8 mouse cellular contexts compared by ENCODE assay signal in the genomic region with DNA sequence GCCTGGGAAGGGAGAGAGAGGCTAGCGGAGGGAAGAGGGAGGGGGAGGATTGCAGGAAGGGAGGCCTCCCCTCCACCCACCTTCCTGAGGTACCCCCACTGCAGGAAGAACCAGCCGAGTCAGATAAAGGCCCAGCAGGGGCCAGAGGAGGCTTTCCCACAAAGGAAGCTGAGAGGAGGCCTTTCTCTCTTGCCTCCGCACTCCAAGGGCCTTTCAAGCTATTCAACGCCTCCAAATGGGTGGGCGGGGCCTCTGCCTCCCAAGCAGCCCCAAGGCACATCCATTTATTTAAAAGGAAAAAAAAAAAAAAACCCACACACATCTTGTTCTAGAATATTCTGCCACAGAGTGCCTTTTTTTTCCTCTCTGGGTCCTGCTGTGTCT.
A peak's percentile ranks its signal among the peaks of the same experiment; 100 is the strongest.
DNase-seq lines count a peak whose midpoint lies in the region; ATAC-seq lines count a peak whose summit lies in the region.

No protein-coding gene starts in this region.

- no peak overlapping the region for H3K4me3 ChIP-seq in kidney, embryonic 14.5 days (ENCODE audit: low read length)
- no peak overlapping the region for H3K4me3 ChIP-seq in forebrain, embryonic 13.5 days
- no peak overlapping the region for H3K4me3 ChIP-seq in limb, embryonic 11.5 days (ENCODE audit: low read depth, low read length)
- H3K4me3 ChIP-seq in neural tube, embryonic 12.5 days: no peak overlapping the region

- WGBS in kidney, embryonic 14.5 days: 13% methylated on average over 5 of the region's 5 CpGs
- 0% methylated on average over 4 of the region's 5 CpGs for WGBS in forebrain, embryonic 13.5 days
- WGBS in limb, embryonic 11.5 days: 4% methylated on average over 5 of the region's 5 CpGs
- WGBS in neural tube, embryonic 12.5 days: 5% methylated on average over 5 of the region's 5 CpGs

- no peak overlapping the region for H3K9ac ChIP-seq in kidney, embryonic 14.5 days (ENCODE audit: low read depth, low read length)
- H3K9ac ChIP-seq in forebrain, embryonic 13.5 days: peak overlapping the region; percentile 45
- H3K9ac ChIP-seq in limb, embryonic 11.5 days (ENCODE audit: low read length): no peak overlapping the region
- 0 out of 2 replicates have a peak overlapping the region, but pooled peaks have one; percentile 9 for H3K9ac ChIP-seq in neural tube, embryonic 12.5 days

- H3K27ac ChIP-seq in kidney, embryonic 14.5 days (ENCODE audit: low read depth, low read length): peak overlapping the region; percentile 37; the same call in 1 of the 2 replicates
- peak overlapping the region; percentile 97 for H3K27ac ChIP-seq in forebrain, embryonic 13.5 days
- H3K27ac ChIP-seq in limb, embryonic 11.5 days (replicated peaks; ENCODE audit: low read depth, low read length): peak overlapping the region; percentile 63
- H3K27ac ChIP-seq in neural tube, embryonic 12.5 days: peak overlapping the region; percentile 83

- ATAC-seq in kidney, embryonic 14.5 days (ENCODE audit: low FRiP score, low TSS enrichment): 0 out of 2 replicates have a peak, but pooled peaks have one; percentile 20
- ATAC-seq in forebrain, embryonic 13.5 days: peak; percentile 55
- ATAC-seq in limb, embryonic 11.5 days (ENCODE audit: insufficient number of reproducible peaks, low FRiP score, low TSS enrichment, low read depth): no peak
- peak; percentile 27; the same call in 1 of the 2 replicates for ATAC-seq in neural tube, embryonic 12.5 days (ENCODE audit: low FRiP score, low read depth)

- no peaks in the 10 kb centered on the region for H3K9me3 ChIP-seq in kidney, embryonic 14.5 days (ENCODE audit: control insufficient read depth, low read length)
- no peaks in the 10 kb centered on the region for H3K9me3 ChIP-seq in forebrain, embryonic 13.5 days (replicated peaks)
- no peaks in the 10 kb centered on the region for H3K9me3 ChIP-seq in limb, embryonic 11.5 days (ENCODE audit: control insufficient read depth, low read length)
- no peaks in the 10 kb centered on the region for H3K9me3 ChIP-seq in neural tube, embryonic 12.5 days

- H3K4me1 ChIP-seq in kidney, embryonic 14.5 days (ENCODE audit: control insufficient read depth, insufficient read depth, low read length): peaks cover 35% of the 10 kb centered on the region
- peaks cover 53% of the 10 kb centered on the region for H3K4me1 ChIP-seq in forebrain, embryonic 13.5 days
- peaks cover 41% of the 10 kb centered on the region for H3K4me1 ChIP-seq in limb, embryonic 11.5 days (ENCODE audit: control insufficient read depth, insufficient read depth, low read length)
- H3K4me1 ChIP-seq in neural tube, embryonic 12.5 days: peaks cover 70% of the 10 kb centered on the region

- DNase-seq in kidney, adult 9 months: no peak
- peak; percentile 90 for DNase-seq in MEL-GATA-1-ER (ENCODE audit: extremely low read depth, low read depth)
- peak; percentile 68 for DNase-seq in limb, embryonic 11.5 days (ENCODE audit: low spot score)
- DNase-seq in layer of hippocampus, postnatal 36 days: no peak
- DNase-seq in right cerebral cortex, postnatal 4 days: no peak

- no peak overlapping the region for H3K4me2 ChIP-seq in kidney, embryonic 14.5 days (replicated peaks; ENCODE audit: low read depth, low read length)
- peak overlapping the region; percentile 44 for H3K4me2 ChIP-seq in forebrain, embryonic 13.5 days
- H3K4me2 ChIP-seq in limb, embryonic 11.5 days (ENCODE audit: low read depth, severe bottlenecking): peak overlapping the region; percentile 46; the same call in 1 of the 2 replicates
- H3K4me2 ChIP-seq in neural tube, embryonic 12.5 days (replicated peaks): peak overlapping the region; percentile 47; the same call in 1 of the 2 replicates

- no peaks in the 10 kb centered on the region for H3K27me3 ChIP-seq in kidney, embryonic 14.5 days (ENCODE audit: control insufficient read depth, insufficient read depth, low read length)
- peaks cover 6% of the 10 kb centered on the region for H3K27me3 ChIP-seq in forebrain, embryonic 13.5 days
- H3K27me3 ChIP-seq in limb, embryonic 11.5 days (ENCODE audit: control insufficient read depth, insufficient read depth, low read length): no peaks in the 10 kb centered on the region
- H3K27me3 ChIP-seq in neural tube, embryonic 12.5 days (replicated peaks): no peaks in the 10 kb centered on the region

- no peaks in the 10 kb centered on the region for H3K36me3 ChIP-seq in kidney, embryonic 14.5 days (ENCODE audit: control insufficient read depth, insufficient read depth, low read length)
- no peaks in the 10 kb centered on the region for H3K36me3 ChIP-seq in forebrain, embryonic 13.5 days (ENCODE audit: poor library complexity, severe bottlenecking)
- H3K36me3 ChIP-seq in limb, embryonic 11.5 days (ENCODE audit: control insufficient read depth, insufficient read depth, low read length): no peaks in the 10 kb centered on the region
- H3K36me3 ChIP-seq in neural tube, embryonic 12.5 days: no peaks in the 10 kb centered on the region

Comparison
In these comparisons a context has a peak if more than half of its experiments do, and no peak if none do; other contexts are left out.
1. H3K27ac ChIP-seq: peak in every context shown above with its lines; median percentile 97 in forebrain, embryonic 13.5 days; 83 in neural tube, embryonic 12.5 days; 63 in limb, embryonic 11.5 days; 37 in kidney, embryonic 14.5 days.
2. H3K9ac ChIP-seq: peak in forebrain, embryonic 13.5 days (single experiment) and neural tube, embryonic 12.5 days (single experiment); none in kidney, embryonic 14.5 days (single experiment) and limb, embryonic 11.5 days (single experiment).
3. DNase-seq: peak in MEL-GATA-1-ER (single experiment) and limb, embryonic 11.5 days (single experiment); none in kidney, adult 9 months (single experiment), layer of hippocampus, postnatal 36 days (0 of 2) and right cerebral cortex, postnatal 4 days (single experiment).